Mouse (Mus musculus) left cerebral cortex, adult 2 months (tissue): ENCODE data around the gene Mettl23. TPM values are rescaled to one million over a fixed set of nuclear protein-coding genes. Genes with fewer than 3 reads are reported as not detected.
A peak's percentile ranks its signal among the peaks of the same experiment; 100 is the strongest.

Experiments
- DNase-seq, 2 experiments: peaks; one replicate each; pipeline ENCODE4 v3.0.0; 2021 to 2022; ENCODE audit warnings: low spot score in 2 of 2, mixed read lengths in 1 of 2; ENCODE audit errors: extremely low spot score in 1 of 2
- H3K27ac ChIP-seq: fragments of 200-600 bp; 2 replicates; pipeline ENCODE4 v1.8.1; 2022
- H3K4me3 ChIP-seq: fragments of 200-600 bp; 2 replicates; pipeline ENCODE4 v1.8.1; 2022
- CTCF ChIP-seq: fragments of 200-600 bp; IDR thresholded peaks from 2 replicates; pipeline ENCODE4 v1.8.1; 2022; ENCODE audit warnings: antibody characterized with exemption, mild to moderate bottlenecking, moderate library complexity
- intact Hi-C: fragments of 180-260 bp; cut with DNase I; formaldehyde crosslinking; loops from one replicate; pipeline ENCODE4 v1.15.1; 2025
- total RNA-seq, 2 experiments: library from RNA; stranded (reverse); gene quantifications; 2 replicates each; pipeline ENCODE4 v1.2.3; 2021

The Mettl23 gene
- total RNA-seq, 2 experiments from 2014 or later: 23.9 to 26.3 TPM

- TF ChIP-seq CTCF: no peak
- DNase-seq: no peak
- Histone ChIP-seq H3K4me3 (no peak overlapping the region), H3K27ac (peak overlapping the region; percentile 84)
- intact Hi-C loops: loop anchor here (5.0 kb wide), 1 partner anchor 223 kb away; the partner anchor contains the start of gene Aanat
Measured at GRCm38 (mm10) chr11:116810528-116810927, 32.5 kb upstream of the Mettl23 start.

- Histone ChIP-seq H3K4me3 (peak overlapping the region; percentile 43), H3K27ac (peak overlapping the region; percentile 84)
- intact Hi-C loops: loop anchor here (5.0 kb wide), 1 partner anchor 224 kb away; the partner anchor contains the start of gene Aanat
- DNase-seq: peak; percentile 75 to 79
- TF ChIP-seq CTCF: peak; percentile 14; the same call in 1 of the 2 replicates
Measured at GRCm38 (mm10) chr11:116810983-116811901, 31.8 kb upstream of the Mettl23 start.

DNA sequence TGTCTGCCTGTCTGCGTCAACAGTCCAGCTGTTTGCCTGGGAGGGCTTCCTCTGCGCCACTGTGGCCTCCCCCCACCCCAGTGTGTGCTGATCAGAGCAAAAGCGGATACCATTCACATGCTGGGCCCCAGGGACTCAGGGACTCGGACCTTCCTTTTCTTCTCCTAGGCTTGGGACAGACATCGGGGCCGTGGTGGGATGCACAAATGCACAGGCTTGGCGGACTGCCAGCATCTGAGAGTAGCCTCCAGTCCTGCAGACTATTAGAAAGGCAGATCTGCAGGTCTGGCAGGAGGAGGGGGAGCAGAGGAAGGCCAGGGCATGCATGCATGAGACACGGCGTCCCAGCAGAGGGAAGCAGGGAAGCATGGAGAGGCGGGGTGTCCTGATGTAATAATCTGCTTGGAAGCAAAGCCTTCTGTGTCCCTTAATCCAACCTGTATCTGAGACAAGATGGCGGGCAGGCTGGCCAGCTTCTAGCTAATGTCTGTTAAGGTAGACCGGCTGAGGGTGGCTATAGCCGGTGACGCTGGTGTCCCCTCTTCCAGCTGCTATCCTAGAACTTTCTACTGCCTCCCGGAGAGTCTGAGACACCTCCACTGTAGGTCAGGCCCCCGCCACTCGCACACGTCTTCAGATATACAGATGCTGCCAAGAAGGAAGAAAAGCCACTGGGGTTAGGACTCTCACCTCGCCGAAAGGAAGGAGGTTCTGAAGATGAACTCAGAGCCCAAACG is 30.1 kb upstream of the Mettl23 start:
- H3K27ac ChIP-seq: no peak overlapping the region
- H3K4me3 ChIP-seq: no peak overlapping the region
- no peak for TF ChIP-seq CTCF
- intact Hi-C loops: loop anchor here (5.0 kb wide), 1 partner anchor 226 kb away; the partner anchor contains the start of gene Aanat
- DNase-seq: no peak

- Histone ChIP-seq H3K4me3 (no peak overlapping the region), H3K27ac (peak overlapping the region; percentile 64)
- intact Hi-C loops: loop anchor here (5.0 kb wide), 1 partner anchor 226 kb away; the partner anchor contains the start of gene Aanat
- no peak for DNase-seq
- TF ChIP-seq CTCF: no peak
Measured at GRCm38 (mm10) chr11:116813610-116814009, 29.5 kb upstream of the Mettl23 start.

DNA sequence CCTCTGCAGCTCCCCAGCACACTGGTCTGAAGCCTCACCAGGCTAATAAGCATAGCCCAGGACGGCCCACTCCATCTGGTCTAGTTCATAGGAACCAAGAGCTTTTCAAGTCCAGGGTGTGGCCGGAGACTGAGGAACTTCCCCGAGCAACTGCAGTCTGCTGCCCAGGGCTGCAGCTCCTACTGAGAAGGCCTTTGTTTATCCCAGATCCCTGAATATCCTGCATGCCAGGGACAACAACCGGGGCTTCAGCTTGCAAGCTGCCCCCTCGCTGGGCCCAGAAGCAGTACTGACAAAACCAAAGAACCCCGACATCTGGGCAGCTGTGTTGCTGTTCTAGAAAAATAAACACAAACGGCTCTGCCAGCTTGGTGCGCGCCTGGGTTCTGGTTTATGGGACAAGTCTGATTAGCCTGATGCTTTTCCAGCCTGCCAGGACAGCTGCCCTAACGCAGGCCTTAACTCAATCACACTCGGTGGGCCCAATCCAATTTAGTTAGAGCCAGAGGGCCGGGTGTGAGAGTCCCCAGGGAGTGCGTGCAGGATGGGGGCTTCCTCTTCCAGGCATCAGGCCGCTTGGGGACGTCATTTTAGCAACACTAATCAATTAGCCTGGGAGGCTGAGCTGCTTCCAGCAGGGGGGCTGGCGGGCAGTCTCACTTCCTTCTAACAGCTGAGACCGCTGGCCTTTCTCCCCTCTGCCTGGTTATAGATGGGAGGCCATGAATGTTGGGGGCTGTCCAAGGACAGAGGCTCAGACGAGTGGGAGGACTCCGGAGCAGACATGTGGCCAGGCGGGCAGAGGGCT is 28.8 kb upstream of the Mettl23 start:
- intact Hi-C loops: loop anchor here (5.0 kb wide), 1 partner anchor 227 kb away; the partner anchor contains the start of gene Aanat
- H3K4me3 ChIP-seq: no peak overlapping the region
- no peak for DNase-seq
- peak overlapping the region; percentile 64 for H3K27ac ChIP-seq
- TF ChIP-seq CTCF: no peak

GRCm38 (mm10) chr11:116814884-116815415 is 28.1 kb upstream of the Mettl23 start:
- peak overlapping the region; percentile 64 for H3K27ac ChIP-seq
- DNase-seq: no peak
- intact Hi-C loops: loop anchor here (5.0 kb wide), 1 partner anchor 228 kb away; the partner anchor contains the start of gene Aanat
- no peak for TF ChIP-seq CTCF
- H3K4me3 ChIP-seq: no peak overlapping the region

DNA sequence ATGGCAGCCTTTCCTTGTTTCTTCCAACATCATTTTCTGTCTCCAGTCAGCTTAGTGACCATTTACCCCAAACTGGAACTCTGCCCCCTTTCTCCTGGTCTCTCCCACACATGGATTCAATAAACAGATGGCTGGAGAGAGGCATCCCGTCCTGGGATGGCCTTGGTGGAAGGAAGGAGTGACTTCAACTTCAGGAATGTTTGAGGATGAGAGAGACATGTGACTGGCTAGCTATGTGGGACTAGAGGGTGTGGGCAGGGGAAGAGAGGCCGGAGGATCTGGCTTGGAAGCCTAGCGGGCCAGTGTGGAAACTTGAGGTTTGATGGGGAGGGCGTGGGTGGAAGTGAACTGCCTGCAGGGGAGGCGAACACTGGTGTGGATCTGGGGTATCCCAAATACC is 26.3 kb upstream of the Mettl23 start:
- H3K27ac ChIP-seq: no peak overlapping the region
- intact Hi-C loops: no loop called here
- no peak overlapping the region for H3K4me3 ChIP-seq
- no peak for TF ChIP-seq CTCF
- no peak for DNase-seq

DNA sequence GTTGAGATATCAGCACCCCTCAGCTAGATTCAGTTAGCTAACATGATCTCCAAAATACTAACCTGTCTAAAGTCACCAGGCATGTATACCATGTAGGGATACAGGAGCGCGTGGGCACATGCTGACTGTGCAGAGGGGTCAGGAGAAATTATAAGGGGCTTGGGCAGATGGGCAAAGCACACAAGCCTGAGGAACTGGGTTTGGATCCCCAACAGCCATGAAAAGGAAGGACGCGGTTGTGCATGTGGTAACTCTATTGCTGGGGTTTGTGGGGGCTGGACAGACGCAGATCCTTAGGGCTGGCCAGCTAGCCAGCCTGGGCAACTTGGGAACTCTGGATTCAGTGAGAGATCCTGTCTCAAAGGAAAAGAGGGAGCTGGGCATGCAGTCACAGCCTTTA is 25.5 kb upstream of the Mettl23 start:
- Histone ChIP-seq H3K27ac (no peak overlapping the region), H3K4me3 (no peak overlapping the region)
- TF ChIP-seq CTCF: no peak
- intact Hi-C loops: no loop called here
- DNase-seq: no peak

DNA sequence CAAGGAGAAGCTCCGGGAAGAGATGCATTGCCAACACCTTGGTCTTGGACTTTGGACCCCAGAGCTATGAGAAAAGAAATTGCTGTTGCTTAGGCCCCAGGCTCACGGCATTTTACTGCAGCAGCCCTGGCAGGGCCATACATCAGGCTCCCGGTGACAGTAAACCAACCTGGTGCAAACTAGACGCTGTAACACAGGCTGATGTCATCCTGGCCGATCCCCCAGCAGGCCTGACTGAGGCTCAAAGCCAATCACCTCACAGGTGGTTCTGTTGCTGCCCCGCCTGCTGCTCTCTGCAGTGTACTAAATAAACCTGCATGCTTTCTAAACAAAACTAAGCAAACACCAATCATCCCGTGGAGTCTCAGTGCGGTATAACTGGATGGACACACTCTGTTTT is 24.4 kb upstream of the Mettl23 start:
- Histone ChIP-seq H3K4me3 (no peak overlapping the region), H3K27ac (no peak overlapping the region)
- no peak for TF ChIP-seq CTCF
- intact Hi-C loops: no loop called here
- no peak for DNase-seq

- intact Hi-C loops: no loop called here
- no peak overlapping the region for H3K27ac ChIP-seq
- no peak overlapping the region for H3K4me3 ChIP-seq
- TF ChIP-seq CTCF: no peak
- no peak for DNase-seq
Measured at GRCm38 (mm10) chr11:116819932-116820593, 23.0 kb upstream of the Mettl23 start.
